Mouse (Mus musculus) left cerebral cortex, adult 18-20 months (tissue): ENCODE measurements around the gene Rcn1. TPM values are rescaled to one million over a fixed set of nuclear protein-coding genes. Genes with fewer than 3 reads are reported as not detected.

Experiments
- DNase-seq, 2 experiments: peaks; one replicate each; pipeline ENCODE4 v3.0.0; 2021 to 2022; ENCODE audit warnings: low spot score in 2 of 2, mixed read lengths in 1 of 2
- total RNA-seq, 2 experiments: library from RNA; stranded (reverse); gene quantifications; 2 replicates each; pipeline ENCODE4 v1.2.3; 2021

Gene Rcn1
- total RNA-seq, 2 experiments from 2014 or later, result 21.6 to 28.7 TPM

DNA sequence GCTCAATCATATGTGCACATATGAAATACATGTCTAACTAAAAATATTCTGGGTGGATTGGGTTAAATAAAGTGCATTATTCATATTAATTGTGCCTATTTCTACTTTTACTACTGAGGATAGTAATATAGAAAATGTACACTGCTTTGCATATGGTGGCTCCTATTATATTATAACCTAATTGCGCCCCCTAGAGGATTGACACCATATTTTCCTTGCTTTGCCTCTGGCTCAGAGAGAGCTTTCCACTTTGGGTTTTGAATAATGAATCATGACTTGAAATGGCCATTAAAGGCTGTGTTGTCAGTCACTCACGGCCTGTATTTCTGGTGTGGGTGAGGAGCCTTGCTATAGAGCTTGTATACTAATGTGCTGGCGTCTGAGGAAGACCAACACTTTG lies 59.1 kb downstream of the Rcn1 start:
- no peak for DNase-seq

DNA sequence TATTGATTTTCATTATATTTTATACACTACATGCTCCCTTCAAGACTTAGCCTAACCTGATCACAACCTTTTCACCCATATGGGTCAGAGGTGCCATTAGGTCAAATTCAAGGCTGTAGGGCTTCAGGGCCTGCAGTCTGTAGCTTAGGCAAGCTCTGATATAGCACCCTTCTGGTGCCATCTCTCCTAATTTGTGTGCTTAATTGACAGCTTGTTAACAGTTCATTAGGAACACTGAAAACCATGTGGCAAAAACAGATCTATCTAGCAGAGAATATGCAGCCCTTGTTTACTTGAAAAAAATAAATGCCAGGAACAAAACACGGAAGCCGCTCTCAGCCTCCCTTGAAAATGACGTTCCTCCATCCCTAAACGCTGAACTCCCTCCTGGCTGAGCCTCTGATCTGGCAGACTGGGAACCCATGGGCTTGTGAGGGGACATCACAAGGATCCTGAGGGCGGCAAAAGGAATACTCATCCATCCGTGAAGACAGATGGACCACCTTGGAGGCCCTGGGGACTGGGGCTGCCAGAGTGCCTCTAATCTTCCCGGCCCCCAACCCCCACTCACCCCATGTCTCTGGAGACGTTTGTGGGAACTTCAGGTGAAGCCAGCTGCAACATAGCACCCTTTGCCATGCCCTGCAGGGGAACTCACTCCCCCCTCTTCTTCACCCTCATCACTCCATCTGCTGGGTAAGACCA lies 61.8 kb downstream of the Rcn1 start:
- DNase-seq, result no peak

DNA sequence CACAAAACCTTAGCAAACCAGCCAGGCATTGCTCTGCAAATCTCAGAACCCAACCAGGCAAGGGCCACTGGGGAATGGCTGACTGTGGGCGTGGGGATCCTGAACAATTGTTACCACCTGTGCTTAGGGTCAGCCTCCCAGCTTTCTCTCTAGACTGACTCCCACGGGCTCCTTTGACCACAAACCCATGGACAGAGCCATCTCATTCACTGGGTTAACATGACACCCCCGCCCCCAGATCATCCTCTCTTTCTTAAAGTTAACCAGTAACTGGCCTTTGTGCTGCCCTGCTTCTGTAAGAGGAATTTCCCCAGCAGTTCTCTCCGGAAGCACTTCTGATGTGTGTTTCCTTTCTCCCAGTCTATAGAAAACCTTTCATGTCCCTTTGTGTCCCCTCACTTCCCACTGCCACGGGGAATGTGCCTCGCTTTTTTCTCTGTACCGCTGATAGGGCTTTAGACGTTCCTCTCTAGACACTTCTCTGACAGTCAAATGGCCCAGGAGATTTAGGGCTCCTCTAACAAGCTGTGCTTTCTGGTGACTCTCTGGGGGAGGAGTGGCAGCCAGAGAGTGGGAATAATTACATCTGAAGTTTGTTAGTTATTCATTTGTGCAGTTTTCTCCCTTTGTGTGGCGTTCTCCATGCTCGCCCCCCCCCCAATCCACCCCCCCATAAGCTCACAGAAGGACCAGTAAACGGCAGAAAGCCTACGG lies 62.6 kb downstream of the Rcn1 start:
- no peak for DNase-seq

Other genes starting within 250 kb of the Rcn1 start
- gene Them7, start 175.0 kb downstream of the Rcn1 start, total RNA-seq, result not detected